In genomic region chr12:54288041-54288502, GRCm38 (mm10) we compare ENCODE assay signal across 11 mouse cellular contexts.
DNase-seq lines count a peak whose midpoint lies in the region; ATAC-seq and TF ChIP-seq lines count a peak whose summit lies in the region.
"Had no signal": no experiment of that assay in that cellular context is flagged by ENCODE, and none has a peak within 500 bp of the region (broad histone marks: within the 10 kb centered on the region; RNA-seq: fewer than 3 reads in every experiment).

No protein-coding gene starts in this region.

- TF ChIP-seq CTCF in midbrain, postnatal 0 days (IDR thresholded peaks at IDR 0.05), result no peak

- peaks cover 18% of the 10 kb centered on the region for H3K4me1 ChIP-seq in embryonic facial prominence, embryonic 14.5 days (ENCODE audit: control insufficient read depth, insufficient read depth, low read length)
- peaks cover 24% of the 10 kb centered on the region for H3K4me1 ChIP-seq in hindbrain, embryonic 15.5 days (replicated peaks)
- peaks cover 3% of the 10 kb centered on the region; the same call in 1 of the 2 replicates for H3K4me1 ChIP-seq in midbrain, postnatal 0 days (ENCODE audit: insufficient read depth, low read length)
- H3K4me1 ChIP-seq: limb, embryonic 12.5 days had no signal

- no peak overlapping the region for H3K4me3 ChIP-seq in embryonic facial prominence, embryonic 14.5 days (ENCODE audit: low read depth, low read length)
- no peak overlapping the region for H3K4me3 ChIP-seq in hindbrain, embryonic 15.5 days
- H3K4me3 ChIP-seq in midbrain, postnatal 0 days (ENCODE audit: low read depth, low read length), result no peak overlapping the region
- H3K4me3 ChIP-seq: limb, embryonic 12.5 days; lung, embryonic 15.5 days had no signal

- ATAC-seq in embryonic facial prominence, embryonic 14.5 days (ENCODE audit: low read depth), result no peak
- ATAC-seq in hindbrain, embryonic 15.5 days (ENCODE audit: low FRiP score, low read depth), result 0 out of 2 replicates have a peak, but pooled peaks have one; percentile 28
- no peak; the same call in 1 of the 2 replicates for ATAC-seq in midbrain, postnatal 0 days (ENCODE audit: low FRiP score)

- 76% methylated on average over 6 of the region's 6 CpGs for WGBS in embryonic facial prominence, embryonic 14.5 days
- 20% methylated on average over 6 of the region's 6 CpGs for WGBS in hindbrain, embryonic 15.5 days
- 26% methylated on average over 6 of the region's 6 CpGs for WGBS in midbrain, postnatal 0 days

- H3K9me3 ChIP-seq in embryonic facial prominence, embryonic 14.5 days (ENCODE audit: control insufficient read depth, low read length), result no peaks in the 10 kb centered on the region
- no peaks in the 10 kb centered on the region for H3K9me3 ChIP-seq in hindbrain, embryonic 15.5 days
- no peaks in the 10 kb centered on the region for H3K9me3 ChIP-seq in midbrain, postnatal 0 days (ENCODE audit: low read length)
- H3K9me3 ChIP-seq: limb, embryonic 12.5 days; lung, embryonic 15.5 days had no signal

- H3K27ac ChIP-seq in embryonic facial prominence, embryonic 14.5 days (replicated peaks; ENCODE audit: low read depth, low read length), result peak overlapping the region; percentile 55
- peak overlapping the region; percentile 72 for H3K27ac ChIP-seq in hindbrain, embryonic 15.5 days (replicated peaks)
- H3K27ac ChIP-seq in midbrain, postnatal 0 days (ENCODE audit: low read depth, low read length), result 0 out of 2 replicates have a peak overlapping the region, but pooled peaks have one; percentile 1
- H3K27ac ChIP-seq: limb, embryonic 12.5 days; lung, embryonic 15.5 days had no signal

- no peaks in the 10 kb centered on the region for H3K36me3 ChIP-seq in embryonic facial prominence, embryonic 14.5 days (ENCODE audit: control insufficient read depth, insufficient read depth, low read length)
- no peaks in the 10 kb centered on the region for H3K36me3 ChIP-seq in hindbrain, embryonic 15.5 days
- no peaks in the 10 kb centered on the region for H3K36me3 ChIP-seq in midbrain, postnatal 0 days (ENCODE audit: insufficient read depth, low read length)
- H3K36me3 ChIP-seq: limb, embryonic 12.5 days; lung, embryonic 15.5 days had no signal

- H3K27me3 ChIP-seq in embryonic facial prominence, embryonic 14.5 days (replicated peaks; ENCODE audit: control insufficient read depth, insufficient read depth, low read length), result no peaks in the 10 kb centered on the region
- no peaks in the 10 kb centered on the region for H3K27me3 ChIP-seq in hindbrain, embryonic 15.5 days
- no peaks in the 10 kb centered on the region for H3K27me3 ChIP-seq in midbrain, postnatal 0 days (ENCODE audit: insufficient read depth, low read length)
- H3K27me3 ChIP-seq: limb, embryonic 12.5 days; lung, embryonic 15.5 days had no signal

- no peak overlapping the region for H3K9ac ChIP-seq in embryonic facial prominence, embryonic 14.5 days (ENCODE audit: low read depth, low read length)
- H3K9ac ChIP-seq in hindbrain, embryonic 15.5 days, result no peak overlapping the region
- H3K9ac ChIP-seq in midbrain, postnatal 0 days (replicated peaks; ENCODE audit: low read length, poor library complexity, severe bottlenecking), result no peak overlapping the region
- H3K9ac ChIP-seq: limb, embryonic 12.5 days; lung, embryonic 15.5 days had no signal

- no peak overlapping the region for H3K4me2 ChIP-seq in embryonic facial prominence, embryonic 14.5 days (ENCODE audit: low read depth, low read length)
- H3K4me2 ChIP-seq in hindbrain, embryonic 15.5 days, result no peak overlapping the region
- H3K4me2 ChIP-seq in midbrain, postnatal 0 days (ENCODE audit: low read depth, low read length, poor library complexity, severe bottlenecking), result no peak overlapping the region
- H3K4me2 ChIP-seq: limb, embryonic 12.5 days; lung, embryonic 15.5 days had no signal

- DNase-seq in embryo, embryonic 10.5 days (ENCODE audit: low spot score), result peak; percentile 66
- DNase-seq in embryonic facial prominence, embryonic 14.5 days (ENCODE audit: low spot score), result no peak
- DNase-seq in midbrain, postnatal 0 days (ENCODE audit: low spot score), result peak; percentile 54
- no peak for DNase-seq in spleen, postnatal 10 days (ENCODE audit: low spot score in 2 of 2)
- DNase-seq in layer of hippocampus, postnatal 36 days, result no peak
- no peak for DNase-seq in frontal cortex, postnatal 10 days (ENCODE audit: low spot score in 2 of 2)
- DNase-seq: gastrocnemius, postnatal 25 days; right cerebral cortex, postnatal 14 days had no signal

Comparison
In these comparisons a context has a peak if more than half of its experiments do, and no peak if none do; other contexts are left out.
1. DNase-seq: peak in embryo, embryonic 10.5 days (single experiment) and midbrain, postnatal 0 days (single experiment); none in embryonic facial prominence, embryonic 14.5 days (single experiment), spleen, postnatal 10 days (0 of 2), layer of hippocampus, postnatal 36 days (0 of 2) and frontal cortex, postnatal 10 days (0 of 2).
2. H3K27ac ChIP-seq: peak in every context shown above with its lines; median percentile 72 in hindbrain, embryonic 15.5 days; 55 in embryonic facial prominence, embryonic 14.5 days; 1 in midbrain, postnatal 0 days.